Mouse (Mus musculus) midbrain, embryonic 11.5 days (tissue): ENCODE measurements around the gene Pnpla2. TPM values are rescaled to one million over a fixed set of nuclear protein-coding genes. Genes with fewer than 3 reads are reported as not detected.

Source experiments
- ATAC-seq: fragments of 200-750 bp; cut with Nextera tagmentation; 2 replicates; pipeline ENCODE4 v1.8.0; 2017; ENCODE audit warnings: moderate TSS enrichment, moderate library complexity; ENCODE audit not compliant: low FRiP score
- DNase-seq: peaks from one replicate; pipeline ENCODE4 v3.0.0; 2015; ENCODE audit warnings: low spot score; ENCODE audit errors: missing footprints
- H3K27ac ChIP-seq: fragments of 300-500 bp; sonication (generic); 2 replicates; pipeline ENCODE4 v1.5.1; 2014; ENCODE audit warnings: low read depth, low read length
- H3K27me3 ChIP-seq: fragments of 300-500 bp; sonication (generic); 2 replicates; pipeline ENCODE4 v1.6.1; 2014; ENCODE audit warnings: mild to moderate bottlenecking, low read length, moderate library complexity, mixed read lengths; ENCODE audit not compliant: control insufficient read depth, insufficient read depth
- H3K36me3 ChIP-seq: fragments of 300-500 bp; sonication (generic); 2 replicates; pipeline ENCODE4 v1.6.1; 2014; ENCODE audit warnings: mild to moderate bottlenecking, low read length, moderate library complexity, mixed read lengths; ENCODE audit not compliant: control insufficient read depth, insufficient read depth
- H3K4me1 ChIP-seq: fragments of 300-500 bp; sonication (generic); 2 replicates; pipeline ENCODE4 v1.6.1; 2014; ENCODE audit warnings: low read length; ENCODE audit not compliant: control insufficient read depth, insufficient read depth
- H3K4me2 ChIP-seq: fragments of 300-500 bp; sonication (generic); 2 replicates; pipeline ENCODE4 v1.6.1; 2014; ENCODE audit warnings: mild to moderate bottlenecking, moderate library complexity
- H3K4me3 ChIP-seq: fragments of 300-500 bp; sonication (generic); 2 replicates; pipeline ENCODE4 v1.5.1; 2014; ENCODE audit warnings: low read depth, low read length
- H3K9ac ChIP-seq: fragments of 300-500 bp; sonication (generic); 2 replicates; pipeline ENCODE4 v1.6.1; 2014; ENCODE audit warnings: low read length
- H3K9me3 ChIP-seq: fragments of 300-500 bp; sonication (generic); 2 replicates; pipeline ENCODE4 v1.6.1; 2016; ENCODE audit warnings: low read length; ENCODE audit not compliant: control insufficient read depth
- WGBS: fragments of 180-500 bp; shearing (Covaris S2); extraction: QIAGEN DNeasy Blood & Tissue Kit; methylation state at CpG from one replicate; pipeline ENCODE4 v1.1.7; 2014; 5-methylcytosine and 5-hydroxymethylcytosine counted together
- polyA plus RNA-seq: library from polyadenylated mRNA; unstranded; fragments of >200 nt; fragmentation: Nextera tagmentation; extraction: Ambion mirVana; gene quantifications from 2 replicates; pipeline ENCODE4 v1.2.1, GENCODE M21; 2014

Gene Pnpla2
- polyA plus RNA-seq, 1 experiment from 2014 or later, result 12.7 TPM

DNA sequence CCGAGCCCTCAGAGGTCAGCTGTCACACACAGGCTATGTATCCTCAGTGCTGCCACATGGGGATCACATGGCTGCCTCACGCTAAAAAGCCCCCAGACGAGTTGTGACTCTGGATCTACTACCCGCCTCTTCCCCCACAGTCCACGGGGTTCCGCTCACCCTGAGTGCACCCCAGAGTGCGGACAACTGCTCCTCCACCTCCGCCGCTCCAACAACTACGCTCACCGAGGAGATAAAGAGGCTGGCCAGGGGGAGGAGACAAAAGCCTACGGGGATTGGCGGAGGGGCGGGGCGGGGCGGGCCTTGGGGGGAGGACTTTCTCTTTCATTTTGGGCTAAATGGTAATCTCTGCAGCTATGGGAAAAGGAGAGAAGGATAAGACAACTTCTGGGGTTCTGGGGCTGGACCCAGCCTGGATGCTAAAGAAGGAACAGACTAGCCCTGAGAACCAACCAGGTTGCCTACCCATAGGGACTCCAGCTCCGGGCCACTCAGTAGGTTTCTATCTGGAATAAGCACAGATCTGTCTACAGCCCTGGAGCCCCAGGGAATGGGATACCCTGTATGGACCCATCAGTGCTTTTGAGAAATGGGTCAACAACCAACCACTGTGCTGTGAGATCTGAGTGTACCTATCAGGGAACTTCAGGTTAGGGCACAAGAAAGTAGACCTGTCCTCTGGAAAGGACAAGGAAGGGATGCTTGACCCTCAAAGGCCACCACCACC lies 19.7 kb upstream of the Pnpla2 start:
- Histone ChIP-seq H3K9me3 (no peaks in the 10 kb centered on the region), H3K9ac (peak overlapping the region; percentile 70), H3K4me2 (peak overlapping the region; percentile 77), H3K4me3 (peak overlapping the region; percentile 41), H3K4me1 (peaks cover 30% of the 10 kb centered on the region), H3K27ac (peak overlapping the region; percentile 33), H3K27me3 (no peaks in the 10 kb centered on the region), H3K36me3 (peaks cover 2% of the 10 kb centered on the region; the same call in 1 of the 2 replicates)
- 4% methylated on average over 17 of the region's 17 CpGs for WGBS
- ATAC-seq, result peak; percentile 33
- peak; percentile 90 for DNase-seq

DNA sequence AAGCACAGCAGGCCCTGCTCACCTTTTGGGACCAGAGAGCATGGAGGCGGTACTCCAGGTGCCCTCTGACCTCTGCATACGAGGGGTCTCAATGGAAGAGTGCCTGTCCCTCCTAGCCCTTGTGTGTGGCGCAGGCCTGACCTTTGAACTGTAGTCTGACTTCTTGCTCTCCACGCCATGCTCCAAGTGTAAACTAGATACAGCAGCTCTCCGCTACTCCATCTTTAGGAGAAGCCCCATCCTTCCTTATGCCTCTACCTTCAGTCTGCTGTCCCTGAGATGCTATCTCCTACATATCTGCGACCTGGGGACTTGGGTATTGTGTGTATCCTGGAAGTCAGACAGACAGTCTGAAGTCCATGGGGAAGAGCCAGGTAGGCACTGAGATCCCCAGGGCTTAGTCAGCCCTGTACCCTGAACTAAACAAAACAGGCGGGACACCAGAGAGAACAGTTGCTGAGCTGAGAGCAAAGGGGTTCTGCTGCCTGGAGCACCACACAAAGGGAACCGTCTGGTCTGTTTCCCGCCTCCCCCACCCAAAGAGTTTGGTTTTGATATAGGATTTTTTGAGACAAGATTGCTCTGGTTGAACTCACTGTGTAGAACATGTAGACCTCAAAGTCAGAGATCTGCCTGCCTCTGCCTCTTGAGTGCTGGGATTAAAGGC lies 19.0 kb upstream of the Pnpla2 start:
- Histone ChIP-seq H3K27me3 (no peaks in the 10 kb centered on the region), H3K9ac (no peak overlapping the region), H3K27ac (no peak overlapping the region), H3K36me3 (peaks cover 2% of the 10 kb centered on the region; the same call in 1 of the 2 replicates), H3K4me3 (no peak overlapping the region), H3K9me3 (no peaks in the 10 kb centered on the region), H3K4me2 (no peak overlapping the region), H3K4me1 (peaks cover 30% of the 10 kb centered on the region)
- peak; percentile 69 for DNase-seq
- no peak for ATAC-seq
- 71% methylated on average over 9 of the region's 9 CpGs for WGBS

DNA sequence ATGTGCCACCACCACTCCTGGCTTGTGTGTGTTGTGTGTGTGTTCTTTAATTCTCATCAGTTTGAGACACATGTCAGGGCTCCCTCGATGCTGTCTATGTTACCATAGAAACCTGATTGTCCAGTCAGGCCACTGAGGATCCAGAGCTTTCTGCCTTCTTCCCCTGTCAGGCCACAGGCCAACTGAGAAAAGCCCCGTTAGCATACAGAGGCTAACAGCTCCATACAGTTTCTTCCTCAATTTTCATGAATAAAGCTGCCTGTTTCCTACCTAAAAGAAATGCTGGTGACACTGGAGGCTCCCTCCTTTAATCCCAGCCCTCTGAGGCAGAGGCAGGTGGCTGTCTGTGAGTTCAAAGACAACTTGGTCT lies 18.5 kb upstream of the Pnpla2 start:
- Histone ChIP-seq H3K36me3 (peaks cover 2% of the 10 kb centered on the region; the same call in 1 of the 2 replicates), H3K27ac (no peak overlapping the region), H3K9ac (peak overlapping the region; percentile 81), H3K4me1 (peaks cover 30% of the 10 kb centered on the region), H3K4me3 (peak overlapping the region; percentile 60), H3K9me3 (no peaks in the 10 kb centered on the region), H3K4me2 (peak overlapping the region; percentile 87), H3K27me3 (no peaks in the 10 kb centered on the region)
- ATAC-seq, result no peak
- DNase-seq, result no peak
- 44% methylated on average over 2 of the region's 2 CpGs for WGBS

GRCm38 (mm10) chr7:141437178-141438120 lies 17.5 kb upstream of the Pnpla2 start, which contains the start of gene Slc25a22:
TSS of gene Slc25a22 (minus strand) at chr7:141437892.
- H3K27ac ChIP-seq, result no peak within 1 kb of the TSS; the same call in 1 of the 2 replicates
- H3K36me3 ChIP-seq, result peaks cover 2% of the 10 kb centered on the region; the same call in 1 of the 2 replicates
- 6% methylated on average over 53 of the region's 53 CpGs for WGBS
- no peaks in the 10 kb centered on the region for H3K27me3 ChIP-seq
- H3K4me2 ChIP-seq, result peak within 1 kb of the TSS; percentile 87
- H3K9me3 ChIP-seq, result no peaks in the 10 kb centered on the region
- H3K9ac ChIP-seq, result peak within 1 kb of the TSS; percentile 81
- peak; percentile 99 for DNase-seq
- peaks cover 30% of the 10 kb centered on the region for H3K4me1 ChIP-seq
- peak within 1 kb of the TSS; percentile 60 for H3K4me3 ChIP-seq
- peak; percentile 83 for ATAC-seq

GRCm38 (mm10) chr7:141438201-141438968 lies 16.6 kb upstream of the Pnpla2 start:
- ATAC-seq (no peak), DNase-seq (peak; percentile 64)
- Histone ChIP-seq H3K9ac (no peak overlapping the region), H3K36me3 (0 out of 2 replicates have a peak, but pooled peaks cover 2% of the 10 kb centered on the region), H3K4me3 (no peak overlapping the region), H3K4me2 (no peak overlapping the region), H3K27ac (no peak overlapping the region), H3K4me1 (peaks cover 39% of the 10 kb centered on the region), H3K27me3 (no peaks in the 10 kb centered on the region), H3K9me3 (no peaks in the 10 kb centered on the region)
- WGBS, result 91% methylated on average over 12 of the region's 12 CpGs

DNA sequence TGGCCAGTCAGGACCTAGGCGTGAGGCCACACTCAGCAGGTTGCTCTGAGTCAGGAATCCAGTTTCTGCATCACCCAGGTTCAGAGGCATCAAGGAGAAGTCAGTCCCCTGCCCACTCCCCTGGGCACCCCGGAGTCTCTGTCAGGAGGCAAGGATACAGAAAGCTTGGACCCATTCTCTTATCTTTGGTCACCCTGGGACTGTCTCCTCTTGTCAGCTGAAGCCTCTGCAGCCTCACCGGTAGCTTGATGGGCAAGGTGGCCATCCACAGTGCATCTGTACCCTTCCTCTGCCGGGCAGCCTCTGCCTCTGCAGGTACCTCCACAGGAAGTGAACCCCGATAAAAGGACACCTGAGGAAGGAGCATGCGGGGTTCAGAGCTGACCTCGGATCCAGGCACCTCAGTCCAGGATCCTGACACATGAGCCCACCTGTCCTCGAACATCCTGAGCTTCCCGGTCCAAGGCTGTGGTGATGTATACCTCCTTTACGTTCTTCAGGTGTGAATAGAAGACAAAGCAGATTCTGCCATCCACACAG lies 15.8 kb upstream of the Pnpla2 start:
- ATAC-seq, result no peak
- Histone ChIP-seq H3K27me3 (no peaks in the 10 kb centered on the region), H3K4me3 (no peak overlapping the region), H3K4me1 (peaks cover 34% of the 10 kb centered on the region), H3K27ac (no peak overlapping the region), H3K9me3 (no peaks in the 10 kb centered on the region), H3K4me2 (no peak overlapping the region), H3K9ac (no peak overlapping the region), H3K36me3 (0 out of 2 replicates have a peak, but pooled peaks cover 2% of the 10 kb centered on the region)
- no peak for DNase-seq
- 97% methylated on average over 10 of the region's 10 CpGs for WGBS

GRCm38 (mm10) chr7:141439811-141440210 lies 15.2 kb upstream of the Pnpla2 start:
- no peak overlapping the region for H3K9ac ChIP-seq
- H3K4me3 ChIP-seq, result no peak overlapping the region
- DNase-seq, result peak; percentile 35
- H3K4me1 ChIP-seq, result peaks cover 30% of the 10 kb centered on the region
- H3K27me3 ChIP-seq, result no peaks in the 10 kb centered on the region
- ATAC-seq, result no peak
- no peak overlapping the region for H3K27ac ChIP-seq
- 0 out of 2 replicates have a peak, but pooled peaks cover 2% of the 10 kb centered on the region for H3K36me3 ChIP-seq
- WGBS, result 93% methylated on average over 11 of the region's 11 CpGs
- H3K4me2 ChIP-seq, result no peak overlapping the region
- no peaks in the 10 kb centered on the region for H3K9me3 ChIP-seq

DNA sequence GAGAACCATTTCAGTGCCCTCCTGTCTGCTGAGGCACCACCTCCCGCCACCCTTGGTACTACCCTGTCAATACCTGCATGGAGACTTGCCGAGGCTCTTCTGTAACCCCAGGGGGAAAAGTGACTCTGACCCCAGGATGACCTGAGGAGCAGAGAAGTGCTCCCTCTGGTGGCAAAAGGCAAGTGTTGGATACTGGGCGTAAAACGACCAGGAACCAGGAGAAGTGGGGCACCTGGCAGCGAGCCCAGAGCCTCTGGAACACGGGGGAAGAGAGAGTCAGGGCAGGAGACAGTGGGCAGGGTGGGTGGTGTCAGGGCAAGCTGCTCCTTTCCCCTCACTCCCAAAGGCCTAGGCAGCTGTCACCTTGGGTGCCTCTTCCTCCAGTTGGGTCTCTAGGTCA lies 14.4 kb upstream of the Pnpla2 start:
- H3K27ac ChIP-seq, result no peak overlapping the region
- no peaks in the 10 kb centered on the region for H3K27me3 ChIP-seq
- DNase-seq (peak; percentile 90), ATAC-seq (no peak)
- H3K4me1 ChIP-seq, result peaks cover 24% of the 10 kb centered on the region
- no peaks in the 10 kb centered on the region for H3K9me3 ChIP-seq
- H3K4me3 ChIP-seq, result no peak overlapping the region
- no peak overlapping the region for H3K4me2 ChIP-seq
- 0 out of 2 replicates have a peak, but pooled peaks cover 2% of the 10 kb centered on the region for H3K36me3 ChIP-seq
- 34% methylated on average over 6 of the region's 6 CpGs for WGBS
- H3K9ac ChIP-seq, result no peak overlapping the region
